Mouse (Mus musculus): ENCODE measurements around the gene Suclg2.
A peak's percentile ranks its signal among the peaks of the same experiment; 100 is the strongest.

DNA sequence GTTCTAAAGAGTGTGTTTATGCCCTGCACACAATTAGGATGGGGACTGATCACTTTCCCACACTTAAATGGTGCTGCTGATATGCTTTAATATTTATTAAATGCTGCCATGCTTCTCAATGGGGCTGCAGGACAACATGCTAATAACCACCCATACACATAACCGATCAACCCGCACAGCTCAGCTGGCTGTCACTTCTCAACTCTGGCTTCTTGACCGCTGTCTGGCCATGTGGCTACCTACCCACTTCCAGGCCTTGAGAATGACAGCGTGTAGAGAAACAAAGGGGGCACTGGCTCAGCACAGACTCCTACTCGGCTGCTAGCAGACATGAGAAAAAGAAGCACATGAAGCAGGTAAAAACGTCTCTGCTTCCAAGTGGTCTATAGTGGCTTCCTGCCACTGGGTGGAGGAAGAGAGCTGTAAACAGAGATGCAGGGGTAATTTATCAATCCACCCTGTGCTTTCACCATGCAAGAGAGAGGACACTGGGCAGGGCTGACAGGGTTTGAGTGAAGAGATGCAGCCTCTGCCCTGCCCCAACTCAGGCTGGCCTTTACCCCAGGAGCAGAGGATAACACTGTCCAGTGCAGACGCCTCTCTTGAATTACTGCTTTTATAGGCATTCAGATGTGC, 234.3 kb downstream of the Suclg2 start:
- TF ChIP-seq POLR2A (IDR thresholded peaks at IDR 0.05; ENCODE audit: borderline replicate concordance, extremely low read depth, insufficient read depth, insufficient read length, poor library complexity, severe bottlenecking), result no peak
- TF ChIP-seq CTCF (IDR thresholded peaks at IDR 0.05; ENCODE audit: borderline replicate concordance, extremely low read depth, insufficient read depth, insufficient read length), result peak; percentile 69; the same call in 1 of the 2 replicates
